Mouse (Mus musculus): ENCODE measurements at regions not wholly inside any gene's neighbourhood (a gene's known extent, or its start where the extent isn't known, plus 50 kb on each side); places are given as distances from the start of the nearest gene placed in this dataset.
A peak's percentile ranks its signal among the peaks of the same experiment; 100 is the strongest.

DNA sequence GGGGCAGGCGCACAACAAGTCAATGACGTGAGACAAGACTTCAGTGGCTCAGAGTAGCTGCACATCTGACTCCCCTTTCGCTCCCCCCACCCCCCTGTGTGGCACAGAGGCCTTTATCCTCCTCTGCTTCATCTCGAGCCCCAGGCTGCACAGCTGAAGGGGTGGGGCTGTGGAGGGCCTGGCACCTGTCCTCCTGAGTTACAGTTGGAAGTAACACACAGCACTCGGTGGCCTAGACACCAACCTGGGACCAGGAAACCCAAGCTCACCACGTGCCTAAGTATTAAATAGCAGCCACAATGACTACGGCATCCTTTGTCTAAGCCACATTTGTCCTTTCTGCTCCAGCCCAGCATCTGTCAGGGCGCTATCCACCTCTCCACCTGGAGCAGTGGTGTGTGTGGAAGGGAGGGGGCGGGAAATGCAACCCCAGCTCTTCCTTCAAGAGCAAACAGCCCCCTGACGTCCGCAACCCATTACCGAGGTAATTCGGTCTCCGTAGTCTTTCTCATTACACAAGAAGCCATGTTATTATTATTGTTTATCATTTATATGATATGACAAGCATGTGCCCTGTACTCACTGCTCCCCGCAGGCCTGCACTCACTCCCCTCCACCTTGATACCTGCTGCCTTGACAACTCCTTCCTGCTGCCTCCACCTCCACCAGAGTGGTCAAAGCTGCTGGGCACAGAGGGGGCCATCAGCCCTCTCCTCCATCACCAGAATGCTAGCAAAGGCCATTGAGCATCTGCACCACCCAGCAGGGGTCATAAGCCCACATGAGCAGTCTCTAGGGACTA lies 73.7 kb upstream of the Igsf21 start:
- DNase-seq (ENCODE audit: low read depth, low spot score), result no peak

GRCm38 (mm10) chr4:140312635-140313034 lies 66.1 kb upstream of the Igsf21 start:
- DNase-seq (ENCODE audit: low read depth, low spot score), result no peak

DNA sequence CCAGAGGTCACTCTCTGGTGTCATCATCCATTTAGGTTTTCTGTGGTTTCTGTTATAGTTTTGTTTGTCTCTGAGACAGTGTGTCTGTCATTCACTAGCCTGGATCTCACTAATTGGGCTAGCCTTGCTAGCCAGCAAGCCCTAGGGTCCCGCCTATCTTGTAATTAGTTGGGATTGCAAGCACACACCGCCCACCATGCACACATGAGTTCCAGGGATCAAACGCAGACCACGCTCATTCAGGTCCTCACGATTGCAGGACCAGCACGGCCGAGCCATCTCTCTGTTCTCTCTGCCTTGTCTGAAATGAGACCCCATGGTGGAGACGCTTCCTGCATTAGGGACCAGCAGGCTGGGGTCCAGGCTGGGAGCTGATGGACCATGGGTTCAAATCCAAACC lies 60.9 kb upstream of the Igsf21 start:
- no peak for DNase-seq (ENCODE audit: low read depth, low spot score)

DNA sequence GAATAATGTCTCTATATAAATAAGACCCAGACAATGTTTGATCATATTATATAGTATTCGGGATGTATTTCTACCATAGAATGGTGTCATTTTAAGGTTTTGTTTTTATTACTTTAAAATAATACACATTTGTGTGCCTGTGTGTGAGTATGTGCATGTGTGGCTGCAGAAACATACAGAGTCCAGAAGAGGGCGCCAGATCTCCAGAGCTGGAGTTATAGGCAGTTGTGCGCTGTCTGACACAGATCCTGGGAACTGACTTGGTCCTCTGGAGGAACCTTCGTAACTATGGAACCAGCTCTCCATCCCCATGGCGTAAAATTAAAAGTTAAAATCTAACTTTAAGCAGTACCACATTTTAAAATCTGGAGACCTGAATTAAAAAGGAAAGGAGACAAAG lies 58.4 kb upstream of the Igsf21 start:
- peak; percentile 41 for DNase-seq (ENCODE audit: low read depth, low spot score)

- no peak for DNase-seq (ENCODE audit: low read depth, low spot score)
Observed at GRCm38 (mm10) chr4:140301661-140302060, 55.1 kb upstream of the Igsf21 start.

GRCm38 (mm10) chr4:140297912-140298620 lies 51.5 kb upstream of the Igsf21 start:
- DNase-seq (ENCODE audit: low read depth, low spot score), result no peak

All from ES-CJ7 (cell line).